Mouse (Mus musculus): Measurements from ENCODE around the gene Ccdc124. TPM values are rescaled to one million over a fixed set of nuclear protein-coding genes. Genes with fewer than 3 reads are reported as not detected.

Ccdc124 gene
- total and polyA plus RNA-seq, 3 experiments: 36.2 to 82.0 (median 58.7) TPM

GRCm38 (mm10) chr8:70878178-70878577 lies 4.4 kb upstream of the Ccdc124 start:
- Histone ChIP-seq H3K9ac (ENCODE audit: insufficient read depth, low read depth) (no peak overlapping the region), H3K79me2 (replicated peaks; ENCODE audit: control insufficient read depth, extremely low read depth, insufficient read depth, poor library complexity, severe bottlenecking) (no peaks in the 10 kb centered on the region), H3K27me3 (replicated peaks) (no peaks in the 10 kb centered on the region), H3K4me2 (ENCODE audit: insufficient read depth, low read depth, poor library complexity, severe bottlenecking) (no peak overlapping the region), H3K27ac (ENCODE audit: insufficient read depth, low read depth) (no peak overlapping the region), H3K36me3 (replicated peaks in 1 of 2; ENCODE audit: control insufficient read depth in 1 of 2, insufficient read depth in 1 of 2, low read length in 1 of 2) (peaks cover 0 to 14% of the 10 kb centered on the region in 2 experiments), H3K4me1 (ENCODE audit: control insufficient read depth in 1 of 2, insufficient read depth in 2 of 2) (peaks cover 0 to 22% of the 10 kb centered on the region in 2 experiments; a peak in 2 of 4 replicates), H3K9me3 (replicated peaks; ENCODE audit: low read length) (no peaks in the 10 kb centered on the region), H3K4me3 (replicated peaks in 1 of 3; ENCODE audit: low read depth in 2 of 3, low read length in 2 of 3, poor library complexity in 1 of 3) (no peak overlapping the region)
- in situ Hi-C loops (cut with MboI; ENCODE audit: low pct_ligation_motif_present, low pct_unique_long_range_greater_than_20kb, low sequenced_read_pairs): no loop called here
- DNase-seq (ENCODE audit: extremely low read depth): no peak
- TF ChIP-seq MXI1 (IDR thresholded peaks at IDR 0.05; ENCODE audit: low read depth, low read length) (no peak), CHD1 (IDR thresholded peaks at IDR 0.05; ENCODE audit: low read depth, low read length) (no peak), GABPA (IDR thresholded peaks at IDR 0.05; ENCODE audit: insufficient replicate concordance, low read depth, low read length) (no peak), ZNF384 (IDR thresholded peaks at IDR 0.05; ENCODE audit: low read depth, low read length) (no peak), NELFE (IDR thresholded peaks at IDR 0.05; ENCODE audit: low read depth, low read length) (no peak), E2F4 (IDR thresholded peaks at IDR 0.05; ENCODE audit: insufficient replicate concordance, low read depth, low read length) (no peak), BHLHE40 (IDR thresholded peaks at IDR 0.05; ENCODE audit: low read depth, low read length) (no peak), USF1 (IDR thresholded peaks at IDR 0.05; ENCODE audit: low read depth, low read length) (no peak)
- dilution Hi-C loops (cut with MboI; ENCODE audit: extremely low pct_ligation_motif_present, extremely low pct_unique_long_range_greater_than_20kb, low sequenced_read_pairs): no loop called here

- H3K4me3 ChIP-seq (replicated peaks in 1 of 3; ENCODE audit: low read depth in 2 of 3, low read length in 2 of 3, poor library complexity in 1 of 3): no peak overlapping the region
Observed at GRCm38 (mm10) chr8:70876382-70876781, 2.6 kb upstream of the Ccdc124 start.

More at GRCm38 (mm10) chr8:70876382-70876781, 2.6 kb upstream of the Ccdc124 start:
- peaks cover 7 to 30% of the 10 kb centered on the region in 2 experiments for H3K4me1 ChIP-seq (ENCODE audit: control insufficient read depth in 1 of 2, insufficient read depth in 2 of 2)
- no peaks in the 10 kb centered on the region for H3K9me3 ChIP-seq (replicated peaks; ENCODE audit: low read length)
- no peak for DNase-seq (ENCODE audit: extremely low read depth)
- dilution Hi-C loops (cut with MboI; ENCODE audit: extremely low pct_ligation_motif_present, extremely low pct_unique_long_range_greater_than_20kb, low sequenced_read_pairs): no loop called here
- H3K4me2 ChIP-seq (ENCODE audit: insufficient read depth, low read depth, poor library complexity, severe bottlenecking): no peak overlapping the region
- no peak overlapping the region for H3K27ac ChIP-seq (ENCODE audit: insufficient read depth, low read depth)
- no peak for TF ChIP-seq UBTF (IDR thresholded peaks at IDR 0.05; ENCODE audit: low read depth, low read length)
- TF ChIP-seq KAT2A (IDR thresholded peaks at IDR 0.05; ENCODE audit: insufficient replicate concordance, low read length): no peak
- TF ChIP-seq TBP (conservative IDR thresholded peaks at IDR 0.05; ENCODE audit: low read depth, low read length): no peak
- TF ChIP-seq NELFE (IDR thresholded peaks at IDR 0.05; ENCODE audit: low read depth, low read length): no peak
- no peak for TF ChIP-seq MEF2A (IDR thresholded peaks at IDR 0.05; ENCODE audit: borderline replicate concordance, low read depth, low read length)
- TF ChIP-seq ZMIZ1 (IDR thresholded peaks at IDR 0.05; ENCODE audit: low read depth, low read length): no peak
- TF ChIP-seq EP300 (IDR thresholded peaks at IDR 0.05; ENCODE audit: low read length): no peak
- TF ChIP-seq NRF1 (IDR thresholded peaks at IDR 0.05; ENCODE audit: low read depth, low read length): no peak
- TF ChIP-seq MAZ (IDR thresholded peaks at IDR 0.05; ENCODE audit: low read depth, low read length): no peak
- no peak for TF ChIP-seq ZC3H11A (IDR thresholded peaks at IDR 0.05; ENCODE audit: low read depth, low read length)
- TF ChIP-seq SIN3A (IDR thresholded peaks at IDR 0.05; ENCODE audit: low read length): no peak
- TF ChIP-seq ETS1 (conservative IDR thresholded peaks at IDR 0.05; ENCODE audit: low read depth, low read length): no peak
- no peak for TF ChIP-seq ELF1 (IDR thresholded peaks at IDR 0.05; ENCODE audit: low read depth, low read length)
- TF ChIP-seq ZKSCAN1 (IDR thresholded peaks at IDR 0.05; ENCODE audit: borderline replicate concordance, low read depth, low read length): no peak
- no peak for TF ChIP-seq POLR2A (IDR thresholded peaks at IDR 0.05; ENCODE audit: low read depth, low read length)
- TF ChIP-seq JUN (IDR thresholded peaks at IDR 0.05; ENCODE audit: insufficient read depth, low read depth, low read length): no peak
- TF ChIP-seq USF1 (IDR thresholded peaks at IDR 0.05; ENCODE audit: low read depth, low read length): no peak
- TF ChIP-seq POLR2AphosphoS2 (IDR thresholded peaks at IDR 0.05; ENCODE audit: low read depth, low read length): no peak
- no peak for TF ChIP-seq E2F4 (IDR thresholded peaks at IDR 0.05; ENCODE audit: insufficient replicate concordance, low read depth, low read length)
- in situ Hi-C loops (cut with MboI; ENCODE audit: low pct_ligation_motif_present, low pct_unique_long_range_greater_than_20kb, low sequenced_read_pairs): no loop called here
- no peaks in the 10 kb centered on the region for H3K27me3 ChIP-seq (replicated peaks)
- H3K9ac ChIP-seq (ENCODE audit: insufficient read depth, low read depth): no peak overlapping the region
- H3K36me3 ChIP-seq (replicated peaks in 1 of 2; ENCODE audit: control insufficient read depth in 1 of 2, insufficient read depth in 1 of 2, low read length in 1 of 2): peaks cover 0 to 9% of the 10 kb centered on the region in 2 experiments
- no peaks in the 10 kb centered on the region for H3K79me2 ChIP-seq (replicated peaks; ENCODE audit: control insufficient read depth, extremely low read depth, insufficient read depth, poor library complexity, severe bottlenecking)

Measured in CH12.LX (cell line).